Mouse (Mus musculus) liver, postnatal 0 days (tissue): Measurements from ENCODE around the gene Fdxacb1. TPM values are rescaled to one million over a fixed set of nuclear protein-coding genes. Genes with fewer than 3 reads are reported as not detected.
A peak's percentile ranks its signal among the peaks of the same experiment; 100 is the strongest.

ENCODE experiments used
- ATAC-seq: fragments of 200-750 bp; cut with Nextera tagmentation; 2 replicates; pipeline ENCODE4 v1.8.0; 2017; ENCODE audit warnings: mild to moderate bottlenecking, moderate library complexity
- DNase-seq: peaks from one replicate; pipeline ENCODE4 v3.0.0-alpha.2; 2016
- H3K27ac ChIP-seq: fragments of 300-500 bp; sonication (generic); 2 replicates; pipeline ENCODE4 v1.5.1; 2014; ENCODE audit warnings: antibody characterized with exemption, moderate library complexity, mild to moderate bottlenecking, low read depth
- H3K27me3 ChIP-seq: fragments of 300-500 bp; sonication (generic); 2 replicates; pipeline ENCODE4 v1.6.1; 2014; ENCODE audit warnings: low read length, control low read depth, mixed read lengths; ENCODE audit not compliant: insufficient read depth
- H3K36me3 ChIP-seq: fragments of 300-500 bp; sonication (generic); replicated peaks from 2 replicates; pipeline ENCODE4 v1.6.1; 2014; ENCODE audit warnings: mild to moderate bottlenecking, control low read depth, low read length, moderate library complexity, mixed read lengths; ENCODE audit not compliant: insufficient read depth
- H3K4me1 ChIP-seq: fragments of 300-500 bp; sonication (generic); 2 replicates; pipeline ENCODE4 v1.6.1; 2014; ENCODE audit warnings: antibody characterized with exemption, mild to moderate bottlenecking, control low read depth; ENCODE audit not compliant: insufficient read depth
- H3K4me2 ChIP-seq: fragments of 300-500 bp; sonication (generic); 2 replicates; pipeline ENCODE4 v1.6.1; 2014; ENCODE audit warnings: low read depth, mild to moderate bottlenecking, low read length, moderate library complexity, mixed read lengths
- H3K4me3 ChIP-seq: fragments of 300-500 bp; sonication (generic); 2 replicates; pipeline ENCODE4 v1.5.1; 2014; ENCODE audit warnings: low read depth, low read length
- H3K9ac ChIP-seq: fragments of 300-500 bp; sonication (generic); replicated peaks from 2 replicates; pipeline ENCODE4 v1.6.1; 2014; ENCODE audit warnings: mild to moderate bottlenecking, moderate library complexity
- H3K9me3 ChIP-seq: fragments of 300-500 bp; sonication (generic); 2 replicates; pipeline ENCODE4 v1.6.1; 2016; ENCODE audit warnings: mild to moderate bottlenecking, control low read depth, low read length, mixed read lengths
- CTCF ChIP-seq: sonication (generic); IDR thresholded peaks from 2 replicates; pipeline ENCODE4 v1.5.1; 2016; ENCODE audit warnings: antibody characterized with exemption, low read depth
- EP300 ChIP-seq: IDR thresholded peaks from 2 replicates; pipeline ENCODE4 v1.6.1; 2016; ENCODE audit warnings: antibody characterized with exemption, low read depth, mild to moderate bottlenecking
- WGBS: fragments of 180-500 bp; shearing (Covaris S2); extraction: QIAGEN DNeasy Blood & Tissue Kit; methylation state at CpG from one replicate; pipeline ENCODE4 v1.1.7; 2014; ENCODE audit not compliant: insufficient replicate concordance; 5-methylcytosine and 5-hydroxymethylcytosine counted together
- polyA plus RNA-seq: library from polyadenylated mRNA; unstranded; fragments of >200 nt; fragmentation: Nextera tagmentation; extraction: Ambion mirVana; gene quantifications from 2 replicates; pipeline ENCODE4 v1.2.1, GENCODE M21; 2015

Gene Fdxacb1
- polyA plus RNA-seq, 1 experiment from 2014 or later = 6.6 TPM

DNA sequence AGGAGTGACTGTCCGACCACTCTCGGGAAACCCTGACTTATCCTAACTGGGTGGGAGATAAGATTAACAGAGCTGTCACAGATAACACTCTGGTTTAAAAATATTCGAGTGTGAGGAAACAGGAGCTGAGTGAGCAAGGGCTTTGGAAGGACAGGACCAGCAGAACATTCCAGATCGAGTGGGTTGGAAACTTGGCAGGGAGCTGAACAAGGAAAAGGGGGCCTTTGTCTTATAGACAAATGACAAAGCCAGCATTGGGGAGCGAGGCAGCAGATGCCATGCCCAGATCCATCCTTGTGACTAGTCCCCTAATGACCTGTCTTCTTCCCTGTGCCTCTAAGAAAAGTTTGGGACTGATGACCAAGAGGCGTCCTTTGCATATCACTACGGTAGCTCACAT is 14.1 kb upstream of the Fdxacb1 start:
- Histone ChIP-seq H3K4me1 (no peaks in the 10 kb centered on the region), H3K9ac (no peak overlapping the region), H3K36me3 (no peaks in the 10 kb centered on the region), H3K9me3 (no peaks in the 10 kb centered on the region), H3K4me2 (no peak overlapping the region), H3K27me3 (no peaks in the 10 kb centered on the region), H3K4me3 (no peak overlapping the region), H3K27ac (no peak overlapping the region)
- no peak for ATAC-seq
- no peak for TF ChIP-seq EP300
- no peak for DNase-seq
- 43% methylated on average over 7 of the region's 7 CpGs for WGBS

DNA sequence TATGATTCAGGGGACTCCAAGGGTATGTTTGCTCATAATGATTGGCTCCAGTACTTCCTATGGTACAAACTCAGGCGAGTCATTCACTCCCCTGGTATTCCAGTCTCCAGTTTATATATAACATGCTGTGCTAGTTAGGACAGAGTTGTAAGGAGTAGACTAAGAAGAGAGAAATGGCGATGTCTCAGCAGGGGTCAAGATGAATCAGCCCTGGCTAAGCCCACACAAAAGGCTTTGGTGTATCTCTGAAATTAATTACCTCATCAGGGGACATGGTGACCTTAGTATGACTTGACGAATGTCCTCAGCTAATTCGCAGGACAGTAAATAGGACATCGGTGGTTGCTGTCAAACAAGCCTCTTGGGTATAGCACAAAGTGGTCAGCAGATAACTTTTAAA is 11.3 kb upstream of the Fdxacb1 start:
- no peaks in the 10 kb centered on the region for H3K9me3 ChIP-seq
- H3K4me2 ChIP-seq = no peak overlapping the region
- no peak for TF ChIP-seq CTCF
- TF ChIP-seq EP300 = no peak
- H3K36me3 ChIP-seq = no peaks in the 10 kb centered on the region
- no peak overlapping the region for H3K4me3 ChIP-seq
- 65% methylated on average over 5 of the region's 5 CpGs for WGBS
- H3K27me3 ChIP-seq = no peaks in the 10 kb centered on the region
- H3K27ac ChIP-seq = no peak overlapping the region
- ATAC-seq (no peak), DNase-seq (no peak)
- H3K4me1 ChIP-seq = no peaks in the 10 kb centered on the region
- no peak overlapping the region for H3K9ac ChIP-seq

DNA sequence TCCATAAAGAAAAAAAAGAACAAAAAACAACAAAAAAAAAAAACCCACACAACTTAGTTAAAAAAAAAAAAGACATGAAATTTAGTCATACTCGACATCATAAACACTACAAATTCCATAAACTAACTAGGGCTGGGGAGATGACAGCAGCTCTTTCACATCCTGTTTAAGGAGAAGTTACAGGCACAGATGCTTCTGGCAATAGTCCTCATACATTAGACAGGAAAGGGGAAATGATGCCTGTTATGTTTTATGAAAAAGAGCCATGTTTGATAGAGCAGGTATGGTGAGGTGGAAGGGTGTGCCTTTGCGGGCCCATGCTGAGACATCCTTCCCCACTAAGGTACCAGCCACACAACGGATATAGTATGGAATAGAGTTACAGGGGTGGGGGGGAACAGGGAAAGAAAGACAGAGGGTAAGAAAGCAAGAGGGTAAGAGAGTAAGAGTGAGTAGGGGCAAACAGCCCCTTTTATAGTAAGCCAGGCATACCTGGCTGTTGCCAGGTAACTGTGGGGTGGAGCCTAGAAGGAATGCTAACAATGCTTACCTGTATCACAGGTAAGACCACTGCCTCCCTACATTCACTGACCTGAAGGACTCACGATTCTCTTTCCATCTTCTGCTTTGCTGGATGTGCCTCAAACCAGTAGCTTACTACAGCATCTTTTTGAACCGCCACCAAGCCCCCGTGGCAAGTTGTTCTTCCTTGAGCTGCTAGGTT is 6.4 kb upstream of the Fdxacb1 start:
- Histone ChIP-seq H3K27me3 (no peaks in the 10 kb centered on the region), H3K9ac (no peak overlapping the region), H3K9me3 (no peaks in the 10 kb centered on the region), H3K27ac (no peak overlapping the region), H3K4me2 (no peak overlapping the region), H3K36me3 (no peaks in the 10 kb centered on the region; the same call in 1 of the 2 replicates), H3K4me3 (no peak overlapping the region), H3K4me1 (no peaks in the 10 kb centered on the region)
- TF ChIP-seq EP300 = no peak
- TF ChIP-seq CTCF = no peak
- no peak for ATAC-seq
- 56% methylated on average over 6 of the region's 6 CpGs for WGBS
- DNase-seq = no peak

DNA sequence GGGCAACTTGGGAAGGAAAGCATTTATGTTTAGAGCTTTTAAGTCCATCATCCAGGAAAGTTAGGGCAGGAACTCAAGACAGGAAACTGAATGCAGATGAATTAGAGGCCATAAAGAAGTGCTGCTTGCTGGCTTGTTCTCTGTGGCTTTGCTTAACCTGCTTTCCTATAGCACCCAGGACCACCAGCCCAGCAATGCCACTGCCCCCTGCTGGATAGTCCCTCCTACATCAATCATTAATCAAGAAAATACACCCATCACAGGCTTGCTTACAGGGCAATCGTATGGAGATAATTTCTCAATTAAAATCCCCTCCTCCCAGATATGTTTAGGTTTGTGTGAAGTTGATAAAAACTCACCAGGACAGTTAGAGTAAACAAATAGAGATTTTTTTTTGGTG is 4.7 kb upstream of the Fdxacb1 start:
- Histone ChIP-seq H3K27me3 (no peaks in the 10 kb centered on the region), H3K4me3 (no peak overlapping the region), H3K36me3 (no peaks in the 10 kb centered on the region; the same call in 1 of the 2 replicates), H3K27ac (no peak overlapping the region), H3K4me2 (no peak overlapping the region), H3K9me3 (no peaks in the 10 kb centered on the region), H3K9ac (no peak overlapping the region), H3K4me1 (peaks cover 3% of the 10 kb centered on the region; the same call in 1 of the 2 replicates)
- 68% methylated on average over 1 of the region's 1 CpGs for whole genome bisulfite sequencing
- ATAC-seq = no peak
- no peak for DNase-seq
- no peak for TF ChIP-seq EP300
- peak; percentile 55 for TF ChIP-seq CTCF

DNA sequence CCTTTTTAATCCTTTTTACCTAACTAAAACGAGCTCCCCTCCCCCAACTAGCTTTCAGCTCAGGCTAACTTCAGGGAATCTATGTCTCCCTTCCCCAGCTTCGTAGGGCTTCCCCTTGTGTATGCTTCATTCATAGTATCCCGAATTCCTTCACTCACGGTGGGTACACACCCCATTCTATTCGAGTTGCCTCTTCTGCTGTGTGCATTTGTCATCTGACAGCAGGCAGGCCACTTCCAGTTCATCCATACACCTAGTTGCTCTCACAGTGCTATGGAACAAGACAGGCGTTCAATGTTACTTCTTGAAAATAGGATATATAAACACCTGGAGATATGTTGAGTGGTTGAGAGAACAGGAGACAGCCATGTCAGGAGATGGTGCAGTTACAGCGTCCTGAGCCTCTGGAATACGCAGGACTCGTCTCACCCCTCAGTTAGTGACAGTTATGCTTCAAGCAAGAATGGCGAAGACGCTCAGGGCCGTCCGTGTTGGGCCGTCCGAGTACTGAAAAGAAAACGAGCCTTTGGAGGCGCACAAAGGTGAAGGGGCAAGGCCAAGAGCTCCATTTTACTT is 417 bp upstream of the Fdxacb1 start:
- no peaks in the 10 kb centered on the region for H3K27me3 ChIP-seq
- WGBS = 4% methylated on average over 17 of the region's 17 CpGs
- H3K4me1 ChIP-seq = peaks cover 8% of the 10 kb centered on the region
- H3K9ac ChIP-seq = peak overlapping the region; percentile 82
- H3K4me3 ChIP-seq = peak overlapping the region; percentile 80
- peak overlapping the region; percentile 91 for H3K4me2 ChIP-seq
- TF ChIP-seq EP300 (no peak), CTCF (no peak)
- H3K36me3 ChIP-seq = peaks cover 14% of the 10 kb centered on the region
- no peak for DNase-seq
- peak; percentile 16 for ATAC-seq
- no peaks in the 10 kb centered on the region for H3K9me3 ChIP-seq
- H3K27ac ChIP-seq = peak overlapping the region; percentile 93

DNA sequence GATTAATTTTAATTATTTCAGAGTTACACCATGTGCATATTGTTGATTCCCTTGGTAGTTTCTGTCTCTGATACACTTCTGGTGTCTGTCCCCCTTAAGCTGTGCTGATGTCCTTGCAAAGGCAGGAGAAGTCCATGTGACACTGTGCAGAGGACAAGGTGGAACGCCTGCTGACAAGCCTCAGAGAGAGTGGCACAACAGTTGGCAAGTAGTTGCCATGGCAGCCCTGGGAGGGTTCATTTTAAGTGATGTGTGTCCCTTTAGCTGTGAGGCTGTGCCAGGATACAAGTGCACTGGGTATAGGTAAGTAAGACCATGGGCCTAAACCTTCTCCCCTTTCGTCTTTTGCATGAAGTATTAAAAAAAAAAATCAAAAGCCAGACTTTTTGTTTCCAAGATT is 2.0 kb downstream of the Fdxacb1 start:
- peaks cover 12% of the 10 kb centered on the region for H3K4me1 ChIP-seq

More for the DNA sequence above, 2.0 kb downstream of the Fdxacb1 start:
- Histone ChIP-seq H3K9me3 (no peaks in the 10 kb centered on the region), H3K4me2 (no peak overlapping the region), H3K36me3 (peaks cover 14% of the 10 kb centered on the region), H3K27me3 (no peaks in the 10 kb centered on the region), H3K27ac (no peak overlapping the region), H3K9ac (no peak overlapping the region), H3K4me3 (no peak overlapping the region)
- ATAC-seq (no peak), DNase-seq (no peak)
- no peak for TF ChIP-seq CTCF
- no peak for TF ChIP-seq EP300
- 89% methylated on average over 2 of the region's 2 CpGs for WGBS
